Mouse (Mus musculus) hindbrain, embryonic 14.5 days (tissue): Measurements from ENCODE around the gene Tom1. TPM values are rescaled to one million over a fixed set of nuclear protein-coding genes. Genes with fewer than 3 reads are reported as not detected.

ENCODE experiments used
- ATAC-seq: fragments of 200-750 bp; cut with Nextera tagmentation; 2 replicates; pipeline ENCODE4 v1.8.0; 2017; ENCODE audit warnings: moderate number of reproducible peaks, mild to moderate bottlenecking, moderate TSS enrichment, moderate library complexity; ENCODE audit not compliant: low FRiP score
- DNase-seq: peaks from one replicate; pipeline ENCODE4 v3.0.0-alpha.2; 2015; ENCODE audit warnings: low spot score
- H3K27ac ChIP-seq: fragments of 300-500 bp; sonication (generic); 2 replicates; pipeline ENCODE4 v1.5.1; 2014; ENCODE audit warnings: mild to moderate bottlenecking, moderate library complexity
- H3K27me3 ChIP-seq: fragments of 300-500 bp; sonication (generic); 2 replicates; pipeline ENCODE4 v1.6.1; 2014; ENCODE audit warnings: mild to moderate bottlenecking, low read length, mixed read lengths; ENCODE audit not compliant: control insufficient read depth, insufficient read depth
- H3K36me3 ChIP-seq: fragments of 300-500 bp; sonication (generic); replicated peaks from 2 replicates; pipeline ENCODE4 v1.6.1; 2014; ENCODE audit not compliant: control insufficient read depth, insufficient read depth
- H3K4me1 ChIP-seq: fragments of 300-500 bp; sonication (generic); replicated peaks from 2 replicates; pipeline ENCODE4 v1.6.1; 2014; ENCODE audit warnings: antibody characterized with exemption, low read length, mixed read lengths; ENCODE audit not compliant: control insufficient read depth, insufficient read depth
- H3K4me2 ChIP-seq: fragments of 300-500 bp; sonication (generic); replicated peaks from 2 replicates; pipeline ENCODE4 v1.6.1; 2014; ENCODE audit warnings: mild to moderate bottlenecking, moderate library complexity
- H3K4me3 ChIP-seq: fragments of 300-500 bp; sonication (generic); replicated peaks from 2 replicates; pipeline ENCODE4 v1.5.1; 2014; ENCODE audit warnings: mild to moderate bottlenecking, low read length
- H3K9ac ChIP-seq: fragments of 300-500 bp; sonication (generic); 2 replicates; pipeline ENCODE4 v1.6.1; 2014
- H3K9me3 ChIP-seq: fragments of 300-500 bp; sonication (generic); 2 replicates; pipeline ENCODE4 v1.6.1; 2016; ENCODE audit warnings: low read length; ENCODE audit not compliant: control insufficient read depth
- WGBS: fragments of 180-500 bp; shearing (Covaris S2); extraction: QIAGEN DNeasy Blood & Tissue Kit; methylation state at CpG from one replicate; pipeline ENCODE4 v1.1.7; 2014; 5-methylcytosine and 5-hydroxymethylcytosine counted together
- polyA plus RNA-seq: library from polyadenylated mRNA; unstranded; fragments of >200 nt; fragmentation: Nextera tagmentation; extraction: Ambion mirVana; gene quantifications from 2 replicates; pipeline ENCODE4 v1.2.1, GENCODE M21; 2014

Gene Tom1
- polyA plus RNA-seq, 1 experiment from 2014 or later = 33.3 TPM

DNA sequence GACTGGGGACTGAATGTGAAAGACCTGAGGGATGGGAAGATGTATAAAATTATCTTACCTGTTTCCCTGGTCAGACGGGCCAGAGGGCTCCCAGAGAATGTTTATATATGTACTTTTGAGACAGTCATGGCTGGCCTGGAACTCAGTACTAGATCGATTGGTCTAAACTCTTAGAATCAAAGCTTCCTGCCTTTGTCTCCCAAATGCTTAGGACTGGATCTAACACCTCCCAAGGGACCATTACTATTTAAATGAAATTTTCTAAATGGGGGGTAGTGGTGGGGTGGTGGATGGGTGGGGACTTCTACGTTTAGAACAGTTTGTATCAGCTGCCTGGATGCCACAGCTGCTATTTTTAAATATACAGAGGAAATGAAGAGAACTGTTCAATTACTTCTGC lies 19.5 kb upstream of the Tom1 start:
- Histone ChIP-seq H3K27ac (no peak overlapping the region), H3K9me3 (no peaks in the 10 kb centered on the region), H3K4me2 (no peak overlapping the region), H3K27me3 (no peaks in the 10 kb centered on the region), H3K4me1 (no peaks in the 10 kb centered on the region), H3K9ac (no peak overlapping the region), H3K4me3 (no peak overlapping the region), H3K36me3 (peaks cover 21% of the 10 kb centered on the region)
- DNase-seq (no peak), ATAC-seq (no peak)
- 81% methylated on average over 3 of the region's 3 CpGs for WGBS

DNA sequence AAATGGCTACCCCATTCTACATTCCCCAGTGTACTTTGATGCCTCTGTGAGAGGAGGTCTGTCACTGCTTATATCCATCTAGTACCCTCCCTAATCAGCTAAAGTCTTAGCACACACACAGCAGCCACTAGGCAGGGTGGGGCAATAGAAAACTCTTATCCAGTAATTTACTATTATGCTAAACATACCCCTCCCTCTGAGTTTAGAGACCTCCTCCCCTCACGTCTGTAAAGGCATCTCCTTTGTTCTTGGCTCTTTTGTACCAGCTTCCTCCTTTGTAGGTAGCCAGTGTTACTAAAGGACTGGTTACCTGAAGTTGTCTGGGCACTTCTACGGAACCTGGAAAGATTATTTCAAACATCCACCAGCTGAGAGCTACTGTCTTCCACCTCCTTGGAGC lies 17.5 kb upstream of the Tom1 start:
- H3K9me3 ChIP-seq = no peaks in the 10 kb centered on the region
- DNase-seq (no peak), ATAC-seq (no peak)
- H3K4me1 ChIP-seq = no peaks in the 10 kb centered on the region
- no peak overlapping the region for H3K27ac ChIP-seq
- no peak overlapping the region for H3K4me3 ChIP-seq
- peaks cover 18% of the 10 kb centered on the region for H3K36me3 ChIP-seq
- no peak overlapping the region for H3K4me2 ChIP-seq
- 59% methylated on average over 2 of the region's 2 CpGs for WGBS
- H3K9ac ChIP-seq = no peak overlapping the region
- no peaks in the 10 kb centered on the region for H3K27me3 ChIP-seq

DNA sequence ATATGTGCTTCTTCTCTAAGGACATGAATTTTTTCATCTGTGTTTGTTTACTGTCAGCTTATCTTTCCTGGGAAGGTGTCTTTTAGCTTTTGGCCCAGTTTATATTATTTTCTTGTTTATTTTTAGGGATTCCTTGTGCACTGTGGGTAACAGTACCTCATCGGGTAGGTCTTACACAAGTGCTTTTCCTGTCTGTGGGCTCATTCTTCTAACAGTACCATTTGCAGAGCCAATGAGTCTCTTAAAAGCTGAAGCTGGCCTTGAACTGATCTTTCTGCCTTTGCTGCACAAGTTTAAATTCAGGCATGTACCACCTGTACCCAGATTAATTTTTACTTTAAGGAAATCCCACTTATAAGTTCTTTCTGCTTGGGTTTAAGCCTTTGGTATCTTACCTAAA lies 17.1 kb upstream of the Tom1 start:
- no peak overlapping the region for H3K9ac ChIP-seq
- 91% methylated on average over 1 of the region's 1 CpGs for WGBS
- H3K4me1 ChIP-seq = no peaks in the 10 kb centered on the region
- ATAC-seq (no peak), DNase-seq (no peak)
- no peak overlapping the region for H3K4me3 ChIP-seq
- no peaks in the 10 kb centered on the region for H3K27me3 ChIP-seq
- H3K9me3 ChIP-seq = no peaks in the 10 kb centered on the region
- H3K36me3 ChIP-seq = peaks cover 22% of the 10 kb centered on the region
- H3K4me2 ChIP-seq = no peak overlapping the region
- H3K27ac ChIP-seq = no peak overlapping the region

DNA sequence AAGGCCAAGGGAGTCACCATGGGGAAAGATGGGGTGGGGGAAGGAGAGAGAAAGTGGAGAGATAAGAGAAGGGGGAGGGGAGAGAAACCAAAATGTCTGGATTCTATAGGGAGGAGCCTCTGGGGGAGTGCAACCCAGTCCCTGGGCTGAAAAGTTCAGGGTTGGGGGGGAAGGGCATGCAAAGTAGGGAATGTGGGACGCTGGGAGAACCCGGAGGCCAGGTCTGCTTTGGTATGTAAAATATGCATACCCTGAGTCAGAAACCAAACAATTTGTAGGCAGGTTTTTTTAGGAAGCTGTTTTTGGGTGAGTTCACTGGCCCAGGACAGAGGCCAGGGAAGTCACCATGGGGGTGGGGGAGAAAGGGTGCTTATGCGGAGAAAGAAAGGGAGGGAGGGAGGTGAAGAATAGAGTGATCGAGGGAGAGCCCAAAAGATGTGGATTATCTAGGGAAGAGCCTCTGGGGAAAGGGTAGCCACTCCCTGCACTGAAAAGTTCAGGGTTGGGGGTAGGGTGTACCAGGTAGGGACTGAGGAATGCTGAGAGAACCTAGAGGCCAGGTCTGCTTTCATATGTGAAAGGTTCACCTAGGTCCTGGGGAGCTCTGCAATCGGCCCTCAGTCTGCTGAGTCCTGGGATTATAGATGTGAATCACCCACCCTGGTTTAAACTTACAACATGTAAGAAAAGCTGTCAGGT lies 15.1 kb upstream of the Tom1 start:
- Histone ChIP-seq H3K9ac (no peak overlapping the region), H3K27me3 (no peaks in the 10 kb centered on the region), H3K4me2 (no peak overlapping the region), H3K4me1 (no peaks in the 10 kb centered on the region), H3K27ac (no peak overlapping the region), H3K36me3 (peaks cover 39% of the 10 kb centered on the region), H3K9me3 (no peaks in the 10 kb centered on the region), H3K4me3 (no peak overlapping the region)
- ATAC-seq = no peak
- no peak for DNase-seq
- WGBS = 47% methylated on average over 5 of the region's 5 CpGs

DNA sequence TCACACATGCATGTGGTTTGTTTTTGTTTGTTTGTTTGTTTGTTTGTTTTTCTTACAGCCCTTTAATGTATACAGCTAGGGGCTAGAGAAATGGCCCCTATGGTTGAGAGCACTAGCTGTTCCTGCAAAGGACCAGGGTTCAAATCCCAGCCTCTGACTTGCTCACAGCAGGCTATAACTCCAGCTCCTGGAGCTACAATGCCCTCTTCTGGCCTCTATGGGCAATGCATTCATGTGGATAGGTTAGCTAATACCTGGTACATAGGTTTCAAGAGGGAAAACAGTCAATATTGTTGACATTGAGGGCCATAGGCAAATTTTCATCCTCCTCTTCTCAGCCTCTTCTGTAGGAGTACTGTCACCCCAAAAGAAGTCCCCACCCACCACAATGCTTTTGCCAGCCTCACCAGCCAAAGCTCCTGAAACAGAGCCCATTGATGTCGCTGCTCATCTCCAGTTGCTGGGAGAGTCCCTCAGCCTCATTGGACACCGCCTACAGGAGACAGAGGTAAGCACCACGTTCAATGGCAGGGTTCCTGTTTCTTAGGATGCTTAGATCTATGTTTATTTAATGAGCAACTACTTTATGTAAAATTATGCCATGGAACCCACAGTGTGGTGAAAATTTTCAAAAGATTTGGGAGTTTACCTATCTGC lies 9.7 kb upstream of the Tom1 start:
- no peak overlapping the region for H3K4me2 ChIP-seq
- H3K9me3 ChIP-seq = no peaks in the 10 kb centered on the region
- H3K27me3 ChIP-seq = no peaks in the 10 kb centered on the region
- H3K4me1 ChIP-seq = no peaks in the 10 kb centered on the region
- H3K4me3 ChIP-seq = no peak overlapping the region
- no peak overlapping the region for H3K27ac ChIP-seq
- no peak overlapping the region for H3K9ac ChIP-seq
- peaks cover 79% of the 10 kb centered on the region for H3K36me3 ChIP-seq
- no peak for ATAC-seq
- WGBS = 88% methylated on average over 3 of the region's 3 CpGs
- no peak for DNase-seq

DNA sequence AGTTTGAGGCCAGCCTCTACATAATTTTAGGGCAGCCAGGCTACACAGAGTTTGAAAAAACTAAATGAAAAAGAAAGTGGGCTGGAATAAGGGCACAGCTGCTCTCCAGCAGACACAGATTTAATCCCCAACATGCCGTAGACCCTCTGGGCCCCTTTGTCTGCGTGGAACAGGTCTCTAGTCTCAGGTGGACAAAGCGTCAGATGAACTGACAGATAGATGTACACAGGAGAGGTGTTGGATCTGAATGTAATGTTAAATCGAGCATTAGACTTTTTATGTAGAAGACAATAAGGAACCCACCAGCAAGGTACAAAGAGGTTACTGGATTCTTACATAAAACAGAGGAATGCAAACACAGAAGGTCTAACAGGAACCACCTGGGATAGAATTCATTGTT lies 7.7 kb upstream of the Tom1 start:
- no peak overlapping the region for H3K4me2 ChIP-seq
- no peaks in the 10 kb centered on the region for H3K27me3 ChIP-seq
- no peaks in the 10 kb centered on the region for H3K9me3 ChIP-seq
- H3K36me3 ChIP-seq = peaks cover 87% of the 10 kb centered on the region
- no peak overlapping the region for H3K4me3 ChIP-seq
- H3K27ac ChIP-seq = no peak overlapping the region
- ATAC-seq = no peak
- WGBS = 95% methylated on average over 4 of the region's 4 CpGs
- no peaks in the 10 kb centered on the region for H3K4me1 ChIP-seq
- no peak for DNase-seq
- no peak overlapping the region for H3K9ac ChIP-seq

DNA sequence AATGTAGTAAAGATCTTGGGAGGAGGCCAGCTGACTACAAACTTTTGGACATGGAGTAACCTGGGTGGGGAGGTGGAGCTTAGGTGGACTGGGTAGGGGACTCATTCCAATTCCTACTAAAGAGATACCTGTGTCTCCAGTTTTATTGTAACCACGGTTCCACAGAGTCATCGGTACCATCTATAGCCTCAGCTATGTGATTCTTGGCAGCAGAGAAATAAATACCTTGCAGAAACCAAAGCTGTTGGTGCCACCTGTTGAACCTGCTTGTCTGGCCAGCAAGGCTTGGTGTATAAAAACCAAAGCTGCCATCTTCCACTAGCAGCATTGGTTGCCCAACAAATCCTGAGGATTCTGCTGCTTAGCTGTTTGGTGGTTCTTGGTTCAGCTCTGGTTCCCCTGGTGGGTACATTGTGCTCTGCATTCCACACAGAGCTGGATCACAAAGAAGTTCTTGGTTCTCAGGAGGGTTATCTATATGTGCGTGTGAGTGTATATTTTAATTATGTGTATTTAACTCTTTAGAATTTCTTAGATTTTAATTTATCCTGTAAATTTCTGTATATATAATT lies 3.0 kb upstream of the Tom1 start:
- Histone ChIP-seq H3K36me3 (peaks cover 48% of the 10 kb centered on the region), H3K4me2 (no peak overlapping the region), H3K27ac (no peak overlapping the region), H3K9ac (no peak overlapping the region), H3K9me3 (no peaks in the 10 kb centered on the region), H3K27me3 (no peaks in the 10 kb centered on the region), H3K4me3 (no peak overlapping the region), H3K4me1 (peaks cover 5% of the 10 kb centered on the region; the same call in 1 of the 2 replicates)
- DNase-seq (no peak), ATAC-seq (no peak)
- WGBS = 96% methylated on average over 3 of the region's 3 CpGs

DNA sequence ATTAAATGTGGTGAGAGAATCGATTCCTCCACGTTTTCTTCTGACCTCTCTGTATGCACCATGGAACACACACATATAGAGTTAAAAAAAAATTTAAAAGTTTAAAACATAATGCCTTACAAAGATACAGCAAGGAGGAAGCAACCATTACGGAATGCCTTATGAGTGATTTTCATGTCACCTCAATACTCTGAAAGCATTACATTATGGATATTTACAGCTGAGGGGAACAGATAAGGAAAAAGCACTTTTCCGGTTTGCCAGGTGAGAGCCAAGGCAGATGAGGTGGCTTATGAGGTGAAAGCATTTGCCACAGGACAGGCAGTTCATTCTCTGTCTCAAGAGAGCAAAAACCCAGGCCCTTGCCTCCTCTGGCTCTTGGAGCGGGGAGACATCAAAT lies 544 bp upstream of the Tom1 start:
- no peak for DNase-seq
- WGBS = 61% methylated on average over 5 of the region's 5 CpGs
- no peak for ATAC-seq
- peak overlapping the region; percentile 44 for H3K4me2 ChIP-seq
- peak overlapping the region; percentile 60 for H3K4me3 ChIP-seq
- no peaks in the 10 kb centered on the region for H3K9me3 ChIP-seq
- H3K27me3 ChIP-seq = no peaks in the 10 kb centered on the region
- H3K4me1 ChIP-seq = peaks cover 5% of the 10 kb centered on the region; the same call in 1 of the 2 replicates
- H3K36me3 ChIP-seq = peaks cover 29% of the 10 kb centered on the region
- 0 out of 2 replicates have a peak overlapping the region, but pooled peaks have one; percentile 65 for H3K9ac ChIP-seq
- H3K27ac ChIP-seq = no peak overlapping the region

DNA sequence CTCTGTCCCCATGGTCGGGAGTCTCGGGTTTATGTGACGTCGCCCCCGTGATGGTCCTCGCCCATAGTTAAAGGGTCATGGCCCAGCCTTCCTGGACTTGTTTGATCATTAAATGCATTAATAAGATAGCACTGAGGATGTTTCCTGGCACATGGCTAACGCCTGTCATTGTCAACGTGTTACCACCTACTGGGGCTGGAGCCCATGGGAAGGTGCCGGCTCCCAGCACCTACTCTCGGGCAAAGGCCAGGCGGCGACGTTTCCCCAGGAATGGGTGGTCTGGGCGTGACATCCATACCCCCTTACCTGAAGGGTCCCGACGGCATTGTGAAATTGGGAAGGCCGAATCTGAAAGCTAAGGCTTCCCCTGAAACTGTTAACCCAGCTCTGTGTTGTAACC lies 780 bp downstream of the Tom1 start:
- ATAC-seq = no peak
- H3K36me3 ChIP-seq = peaks cover 16% of the 10 kb centered on the region
- H3K4me1 ChIP-seq = peaks cover 5% of the 10 kb centered on the region; the same call in 1 of the 2 replicates
- H3K9ac ChIP-seq = peak overlapping the region; percentile 65
- DNase-seq = no peak
- peak overlapping the region; percentile 60 for H3K4me3 ChIP-seq
- H3K27ac ChIP-seq = peak overlapping the region; percentile 88
- peak overlapping the region; percentile 67 for H3K4me2 ChIP-seq
- H3K27me3 ChIP-seq = no peaks in the 10 kb centered on the region
- 2% methylated on average over 17 of the region's 17 CpGs for WGBS
- no peaks in the 10 kb centered on the region for H3K9me3 ChIP-seq
